Mouse (Mus musculus) kidney, adult 18-20 months (tissue): Measurements from ENCODE around the gene Trip10.

Source experiments
- DNase-seq: peaks from one replicate; pipeline ENCODE4 v3.0.0; 2021

Trip10 gene

GRCm38 (mm10) chr17:57249186-57250181 lies at the start of gene Trip10:
TSS of gene Trip10 (plus strand) at chr17:57249455.
- DNase-seq: peak; percentile 99

DNA sequence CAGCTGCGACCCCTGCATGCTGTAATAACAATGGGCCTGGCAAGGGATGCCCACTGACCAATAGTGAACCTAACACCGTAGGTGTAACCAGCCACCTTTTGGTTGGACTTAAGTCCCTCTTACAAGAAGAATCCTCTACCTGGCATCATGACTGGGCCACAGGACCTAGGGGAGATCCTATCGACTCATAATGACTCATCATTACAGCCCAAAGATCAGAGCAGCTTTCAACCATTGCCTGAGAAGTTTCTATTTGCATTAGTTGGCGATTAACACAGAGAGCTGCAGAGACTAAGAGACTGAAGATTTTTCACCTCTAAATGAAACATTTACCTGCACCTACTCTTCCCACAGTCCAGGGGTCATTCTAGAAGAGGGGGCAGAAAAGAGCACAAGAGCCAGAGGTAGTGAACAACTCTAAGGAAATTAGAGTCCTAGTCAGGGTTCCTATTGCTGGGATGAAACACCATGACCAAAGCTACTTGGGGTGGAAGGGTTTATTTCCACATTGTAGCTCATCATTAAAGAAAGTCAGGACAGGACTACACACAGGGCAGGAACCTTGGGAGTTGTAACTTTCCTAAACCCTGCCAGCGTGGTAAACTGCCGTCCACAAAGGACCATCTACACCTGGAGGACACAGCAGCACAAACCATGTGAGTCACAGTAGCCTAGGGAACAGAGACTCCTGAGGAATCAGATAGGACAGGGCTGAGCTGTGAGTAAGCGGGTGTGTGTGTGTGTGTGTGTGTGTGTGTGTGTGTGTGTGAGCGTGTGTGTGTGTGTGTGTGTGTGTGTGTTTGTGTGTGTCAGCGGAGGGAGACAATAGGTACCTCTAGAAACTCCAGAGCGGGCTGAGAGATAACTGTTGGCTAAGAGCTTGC lies 47.2 kb upstream of the Trip10 start:
- DNase-seq: no peak

DNA sequence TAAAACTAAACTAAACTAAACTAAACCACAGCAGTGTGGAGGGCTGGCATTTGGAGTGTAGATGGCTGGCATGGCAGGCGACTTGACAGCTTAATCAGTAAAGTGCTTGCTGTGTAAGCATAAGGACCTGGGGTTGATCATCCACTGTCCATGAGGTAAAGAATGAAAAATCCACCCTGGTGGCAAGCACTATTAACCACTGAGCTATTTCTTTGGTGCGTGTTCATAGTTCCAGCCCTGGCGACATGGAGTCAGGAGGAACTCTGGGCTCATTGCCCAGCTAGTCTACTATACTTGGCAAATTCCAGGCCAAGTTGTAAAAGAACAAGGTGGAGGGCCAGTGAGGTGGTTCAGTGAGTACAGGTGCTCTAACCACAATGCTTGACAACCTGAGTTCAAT lies 41.3 kb upstream of the Trip10 start:
- DNase-seq: peak; percentile 51

- DNase-seq: no peak
These were observed 39.9 kb upstream of the Trip10 start for GRCm38 (mm10) chr17:57209330-57209729.

DNA sequence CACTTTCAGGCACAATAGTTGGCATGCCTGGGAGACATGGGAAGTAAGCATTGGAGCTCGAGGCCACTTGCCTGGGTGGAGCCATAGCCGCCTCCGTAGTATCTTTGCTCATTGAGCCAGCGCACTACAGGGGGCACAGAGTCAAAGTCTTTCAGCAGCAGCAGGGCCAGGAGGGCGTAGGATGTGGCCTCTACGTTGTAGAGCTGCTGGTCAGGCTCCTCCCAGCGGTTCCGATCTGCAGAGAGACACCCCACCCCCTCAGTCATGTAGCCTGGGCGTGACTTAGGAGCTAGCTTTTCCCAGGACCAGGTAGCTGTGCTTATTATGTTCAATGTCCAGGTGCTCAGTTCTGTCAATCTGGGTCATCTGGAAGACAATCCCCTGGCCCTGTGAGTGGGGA lies 37.8 kb upstream of the Trip10 start:
- no peak for DNase-seq

DNA sequence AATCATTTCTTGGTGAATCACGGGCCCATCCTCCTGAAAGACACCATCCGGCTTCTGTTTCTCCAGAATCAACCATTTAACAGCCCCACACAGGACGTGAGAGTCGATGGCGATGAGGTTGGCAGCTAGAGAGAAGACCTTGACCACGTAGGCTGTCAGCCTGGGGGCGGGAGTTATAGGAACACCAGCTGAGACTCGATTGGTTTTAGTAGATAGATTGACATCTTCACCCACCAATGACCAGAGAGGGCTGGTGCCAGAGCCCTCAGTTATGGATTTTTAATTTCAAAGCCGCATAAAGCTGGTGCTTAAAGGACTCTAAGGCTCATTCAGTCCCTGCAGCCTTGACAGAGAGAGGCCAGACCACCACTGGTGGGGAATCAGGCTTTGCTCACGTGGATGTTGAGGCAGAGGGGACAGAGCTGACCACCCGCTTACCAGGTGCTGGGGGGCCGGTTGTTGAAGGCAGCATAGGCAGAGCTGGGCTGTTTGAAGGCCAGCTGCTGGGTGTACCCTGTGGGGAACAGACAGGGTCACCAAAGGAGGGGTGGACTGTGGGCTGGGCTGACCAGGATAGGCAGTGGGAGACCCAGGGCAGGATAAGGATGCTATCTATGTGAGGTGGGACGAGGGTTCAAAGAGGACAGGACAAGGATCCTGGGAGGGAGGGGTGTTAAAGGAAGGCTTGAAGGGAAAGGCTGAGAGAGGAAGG lies 34.4 kb upstream of the Trip10 start:
- DNase-seq: no peak

DNA sequence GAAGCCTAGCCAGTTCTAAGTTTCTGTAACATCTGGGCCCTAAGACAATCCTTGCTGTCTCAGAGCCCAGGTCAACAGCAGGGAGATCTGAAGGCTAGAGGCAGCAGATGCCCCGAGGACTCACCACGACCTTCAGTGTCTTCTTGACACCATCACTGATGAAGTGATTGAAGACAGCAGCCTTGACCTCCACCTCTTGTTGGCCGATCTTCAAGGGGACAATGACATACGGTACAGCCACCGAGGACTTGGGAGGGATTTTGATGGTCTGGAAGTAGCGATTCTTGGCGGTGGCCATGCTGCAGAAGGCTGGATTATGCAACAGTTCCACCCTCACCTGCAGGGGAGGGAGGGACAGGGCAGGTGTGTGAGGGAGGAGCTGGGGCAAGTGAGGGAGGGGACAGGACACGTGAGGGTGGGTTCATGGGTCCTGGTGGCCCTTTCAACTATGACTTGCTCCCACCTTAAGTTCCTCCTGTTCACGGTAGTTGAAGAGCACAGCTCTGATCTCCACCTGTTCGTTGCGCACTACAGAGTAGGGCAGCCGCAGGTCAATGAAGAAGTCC lies 30.8 kb upstream of the Trip10 start:
- no peak for DNase-seq

- peak; percentile 84 for DNase-seq
These were observed 29.9 kb upstream of the Trip10 start for GRCm38 (mm10) chr17:57219167-57219883.

GRCm38 (mm10) chr17:57219884-57220207 lies 29.4 kb upstream of the Trip10 start:
- DNase-seq: peak; percentile 66

- DNase-seq: no peak
These were observed 27.3 kb upstream of the Trip10 start for GRCm38 (mm10) chr17:57221911-57222310.

- no peak for DNase-seq
These were observed 25.9 kb upstream of the Trip10 start for GRCm38 (mm10) chr17:57223313-57223712.

DNA sequence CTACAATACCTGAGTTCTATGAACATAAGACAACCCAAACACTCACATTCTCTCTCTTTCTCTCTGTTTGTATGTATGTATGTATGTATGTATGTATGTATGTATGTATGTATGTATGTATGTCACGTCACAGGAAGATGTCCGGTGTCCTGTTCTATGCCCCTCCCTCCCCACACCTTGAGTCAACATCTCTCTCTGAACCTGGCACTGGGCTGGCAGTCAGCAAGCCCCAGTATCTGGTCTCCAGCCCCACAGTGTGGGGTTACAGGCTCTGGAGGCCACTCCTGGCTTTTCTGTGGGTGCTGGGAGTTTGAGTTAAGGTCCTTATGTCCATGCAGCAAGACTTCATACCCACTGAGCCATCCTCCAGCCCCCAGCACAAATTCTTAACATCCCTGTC lies 21.8 kb upstream of the Trip10 start:
- no peak for DNase-seq

DNA sequence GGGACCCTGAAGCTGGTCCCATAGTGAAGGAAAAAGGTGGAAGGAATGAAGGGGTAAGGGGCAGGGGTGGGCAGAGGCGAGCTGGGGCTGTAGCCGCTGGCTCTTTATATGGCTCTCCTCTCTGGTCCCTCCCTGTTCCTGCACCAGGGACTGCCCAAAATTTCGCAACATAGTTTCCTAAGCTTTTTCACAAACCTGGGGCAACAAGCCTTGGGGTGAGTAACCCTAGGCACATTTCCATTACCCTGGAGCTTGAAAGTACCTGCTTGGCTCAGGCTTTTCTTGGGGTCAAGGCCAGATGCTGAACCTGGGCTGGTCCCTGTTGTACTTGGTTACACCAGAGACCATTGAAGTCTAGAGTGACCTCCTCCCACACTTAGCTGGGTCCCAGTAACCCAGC lies 21.2 kb upstream of the Trip10 start, which contains the start of gene C3:
Gene C3 (minus strand): TSS at position 123 of the 400 bp plus-strand sequence.
- DNase-seq: no peak

DNA sequence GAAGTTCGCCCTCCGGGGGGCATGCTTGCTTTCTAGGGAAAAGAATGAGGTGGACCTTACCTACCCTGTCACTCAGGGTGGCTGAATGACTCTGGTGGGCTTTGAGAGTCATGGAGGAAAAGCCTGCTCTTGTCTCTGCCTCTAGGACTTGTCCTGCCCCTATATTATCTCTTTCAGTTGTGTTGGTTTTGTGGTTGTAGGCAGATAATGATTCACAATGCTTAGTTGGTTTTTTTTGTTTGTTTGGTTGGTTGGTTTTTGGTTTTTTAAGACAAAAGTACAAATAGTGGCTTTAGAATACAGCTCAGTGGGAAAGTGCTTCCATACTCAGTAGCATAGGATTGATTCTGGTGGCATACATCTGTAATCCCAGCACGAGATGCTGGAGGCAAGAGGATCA lies 20.4 kb upstream of the Trip10 start:
- DNase-seq: no peak

- no peak for DNase-seq
These were observed 19.2 kb upstream of the Trip10 start for GRCm38 (mm10) chr17:57229851-57230727.

- DNase-seq: peak; percentile 55
These were observed 18.5 kb upstream of the Trip10 start for GRCm38 (mm10) chr17:57230728-57231125.

GRCm38 (mm10) chr17:57231321-57231771 lies 17.9 kb upstream of the Trip10 start:
- no peak for DNase-seq

DNA sequence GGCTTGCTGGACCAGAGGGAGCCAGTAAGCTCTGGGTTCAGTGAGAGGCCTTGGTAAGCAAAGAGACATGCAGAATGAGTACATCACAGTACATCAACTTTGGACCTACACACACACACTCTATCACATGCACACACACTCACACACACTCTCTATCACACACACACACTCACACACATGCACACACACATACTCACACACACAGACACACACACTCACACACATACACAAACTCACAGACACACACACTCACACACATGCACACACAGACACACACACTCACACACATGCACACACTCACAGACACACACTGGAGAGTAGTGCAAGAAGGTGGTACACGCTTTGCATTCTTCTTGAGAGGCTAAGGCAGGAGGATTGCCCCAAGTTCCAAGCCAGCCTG lies 17.1 kb upstream of the Trip10 start:
- DNase-seq: no peak

DNA sequence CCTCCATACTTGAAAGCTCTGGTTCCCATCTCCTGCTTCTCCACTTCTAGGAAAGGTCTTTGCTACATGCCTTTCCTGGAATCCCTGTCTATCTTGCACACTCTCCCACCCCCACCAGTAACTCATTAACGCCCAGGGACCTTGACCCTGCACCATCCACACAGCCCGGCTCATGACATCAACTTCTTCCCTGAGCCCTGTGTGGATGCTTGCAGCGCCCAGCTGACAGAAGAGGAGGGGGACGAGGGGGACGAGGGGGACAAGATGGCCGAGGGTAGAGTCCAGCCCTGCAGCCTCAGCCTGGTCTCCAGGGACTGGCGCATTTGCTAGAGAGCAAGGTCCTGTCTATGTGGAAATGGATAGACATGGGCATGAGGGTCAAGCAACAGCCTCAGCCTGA lies 16.2 kb upstream of the Trip10 start:
- peak; percentile 81 for DNase-seq

- DNase-seq: peak; percentile 63
These were observed 14.9 kb upstream of the Trip10 start for GRCm38 (mm10) chr17:57234254-57234928.
